Comparison of ENCODE assay signal across 11 mouse cellular contexts in the genomic region with DNA sequence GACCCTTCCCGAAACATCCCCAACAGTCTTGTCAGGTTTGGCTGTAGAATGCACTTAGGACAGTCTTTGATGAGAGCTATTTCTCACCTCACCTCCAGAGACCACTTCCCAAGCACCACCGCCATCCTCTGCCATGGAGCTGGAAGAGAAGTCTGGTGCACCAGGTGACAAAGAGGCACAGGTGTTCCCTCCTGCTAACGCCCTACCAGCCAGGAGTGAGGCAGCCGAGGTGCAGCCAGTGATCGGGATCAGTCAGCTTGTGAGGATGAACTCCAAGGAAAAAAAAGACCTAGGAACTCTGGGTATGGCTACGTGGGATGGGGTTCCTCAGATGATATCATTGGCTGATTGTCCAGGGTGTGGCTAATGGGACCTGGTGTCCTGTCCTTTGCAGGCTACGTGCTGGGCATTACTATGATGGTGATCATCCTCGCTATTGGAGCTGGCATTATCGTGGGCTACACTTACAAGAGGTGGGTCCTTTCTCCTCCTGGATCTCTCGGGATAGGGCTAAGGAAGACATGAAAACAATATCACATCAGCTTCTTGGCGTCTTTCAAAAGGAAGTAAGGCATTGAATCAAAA. TPM values are rescaled to one million over a fixed set of nuclear protein-coding genes. Genes with fewer than 3 reads are reported as not detected.
A peak's percentile ranks its signal among the peaks of the same experiment; 100 is the strongest.
DNase-seq lines count a peak whose midpoint lies in the region; ATAC-seq and TF ChIP-seq lines count a peak whose summit lies in the region.
"Had no signal": no experiment of that assay in that cellular context is flagged by ENCODE, and none has a peak within 500 bp of the region (broad histone marks: within the 10 kb centered on the region; RNA-seq: fewer than 3 reads in every experiment).

No protein-coding gene starts in this region.

- 0 out of 2 replicates have a peak overlapping the region, but pooled peaks have one; percentile 64 for H3K9ac ChIP-seq in heart, embryonic 13.5 days
- H3K9ac ChIP-seq: intestine, embryonic 15.5 days had no signal

- WGBS in heart, embryonic 13.5 days: 86% methylated on average over 11 of the region's 11 CpGs

- H3K4me2 ChIP-seq in heart, embryonic 13.5 days: no peak overlapping the region

- peaks cover 17% of the 10 kb centered on the region for H3K36me3 ChIP-seq in heart, embryonic 13.5 days
- H3K36me3 ChIP-seq: intestine, embryonic 15.5 days had no signal

- H3K4me1 ChIP-seq in heart, embryonic 13.5 days: peaks cover 79% of the 10 kb centered on the region

- no peak for DNase-seq in heart, postnatal 14 days
- DNase-seq in layer of hippocampus, adult 2 months (ENCODE audit: low spot score in 2 of 2): no peak
- no peak for DNase-seq in layer of hippocampus, postnatal 36 days
- peak; percentile 26 for DNase-seq in thymus, postnatal 4 days
- no peak for DNase-seq in thymus, postnatal 25 days
- DNase-seq in adrenal gland, adult 2 months: no peak
- DNase-seq in kidney, postnatal 4 days: no peak
- DNase-seq: kidney, postnatal 36 days; right cerebral cortex, postnatal 14 days had no signal

- H3K27me3 ChIP-seq in heart, embryonic 13.5 days (replicated peaks): no peaks in the 10 kb centered on the region
- H3K27me3 ChIP-seq: intestine, embryonic 15.5 days had no signal

- intact Hi-C loops in heart, postnatal 14 days (cut with DNase I): no loop called here

- H3K27ac ChIP-seq in heart, embryonic 13.5 days (replicated peaks): peak overlapping the region; percentile 68; the same call in 1 of the 2 replicates
- peak overlapping the region; percentile 99 for H3K27ac ChIP-seq in layer of hippocampus, adult 2 months

- H3K4me3 ChIP-seq in heart, embryonic 13.5 days: no peak overlapping the region
- H3K4me3 ChIP-seq in layer of hippocampus, adult 2 months: peak overlapping the region; percentile 79; the same call in 1 of the 2 replicates

- H3K9me3 ChIP-seq in heart, embryonic 13.5 days: no peaks in the 10 kb centered on the region
- H3K9me3 ChIP-seq: intestine, embryonic 15.5 days had no signal

- no peak for ATAC-seq in heart, embryonic 13.5 days (ENCODE audit: extremely low read depth, insufficient number of reproducible peaks, low FRiP score, low TSS enrichment)

- TF ChIP-seq CTCF in layer of hippocampus, adult 2 months (conservative IDR thresholded peaks at IDR 0.05): no peak

RNA-seq across cellular contexts. Expression of a gene that starts 3.0 kb away (rescaled TPM):
- polyA plus RNA-seq in heart, embryonic 13.5 days (2015; fragmentation: Nextera tagmentation; extraction: Ambion mirVana): 19.0 and 25.9 TPM in 2 replicates
- 10 to 100 TPM; 34.0 to 39.8 TPM for total RNA-seq in heart, postnatal 14 days (2021)
- 10 to 100 TPM; 35.9 to 41.5 TPM for total RNA-seq in layer of hippocampus, adult 2 months (2021)
- 10 to 100 TPM; 40.5 to 45.6 TPM for total RNA-seq in layer of hippocampus, postnatal 36 days (2021)
- 10 to 100 TPM in 1 of 2 experiments, 1 to 10 TPM in 1; 8.0 to 14.0 TPM for total RNA-seq in adrenal gland, adult 2 months (2021)
- polyA plus RNA-seq in adrenal gland, adult 2 months (2012; rRNA removed): 40.3 and 43.3 TPM in 2 replicates

RNA-seq across cellular contexts. Expression of a gene that starts 44.5 kb away (rescaled TPM):
- polyA plus RNA-seq in heart, embryonic 13.5 days (2015; fragmentation: Nextera tagmentation; extraction: Ambion mirVana): 22.7 and 24.4 TPM in 2 replicates
- total RNA-seq in heart, postnatal 14 days (2021): 10 to 100 TPM; 26.6 to 30.4 TPM
- 10 to 100 TPM; 55.5 to 56.6 TPM for total RNA-seq in layer of hippocampus, adult 2 months (2021)
- total RNA-seq in layer of hippocampus, postnatal 36 days (2021): 10 to 100 TPM; 52.1 to 54.1 TPM
- 10 to 100 TPM; 19.7 to 30.4 TPM for total RNA-seq in adrenal gland, adult 2 months (2021)
- 73.0 and 73.9 TPM in 2 replicates for polyA plus RNA-seq in adrenal gland, adult 2 months (2012; rRNA removed)
